Mouse (Mus musculus): ENCODE results near the gene Hexim1. TPM values are rescaled to one million over a fixed set of nuclear protein-coding genes. Genes with fewer than 3 reads are reported as not detected.

The Hexim1 gene
- total RNA-seq, 1 experiment, result 29.1 TPM

DNA sequence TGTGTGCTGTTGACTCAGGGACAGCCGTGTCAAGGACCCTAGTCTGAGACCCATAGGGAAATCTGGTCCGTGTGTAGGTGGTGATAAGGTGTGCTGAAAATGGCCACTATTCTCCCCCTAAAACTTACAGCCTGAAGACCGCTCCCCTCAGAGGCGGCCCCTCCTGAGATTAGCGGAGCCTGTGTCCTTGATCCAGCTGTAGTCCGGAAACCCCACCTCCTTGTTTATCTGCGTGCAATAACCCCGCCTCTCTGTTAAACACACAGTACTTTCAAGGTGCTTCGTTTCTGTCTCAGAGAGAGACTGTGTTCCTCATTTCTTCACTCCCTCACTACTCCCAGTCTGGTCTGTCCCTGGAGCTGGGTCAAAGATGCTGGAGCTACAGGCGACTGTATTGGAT lies 48.4 kb downstream of the Hexim1 start:
- peaks cover 0 to 6% of the 10 kb centered on the region in 2 experiments; a peak in 2 of 4 replicates for H3K4me1 ChIP-seq (ENCODE audit: control insufficient read depth in 2 of 2, insufficient read depth in 2 of 2, low read length in 2 of 2, poor library complexity in 1 of 2)
- no peak for DNase-seq (ENCODE audit: low read depth, low spot score)
- no peak overlapping the region; a peak in 1 of 4 replicates for H3K4me3 ChIP-seq (ENCODE audit: insufficient read depth in 1 of 2, low read depth in 1 of 2, low read length in 2 of 2, poor library complexity in 1 of 2, severe bottlenecking in 1 of 2)
- H3K9me3 ChIP-seq (ENCODE audit: control insufficient read depth, insufficient read depth, low read depth, low read length), result no peaks in the 10 kb centered on the region
- H3K9ac ChIP-seq (ENCODE audit: insufficient read depth, low read depth, low read length, poor library complexity, severe bottlenecking), result no peak overlapping the region
- no peak overlapping the region for H3K27ac ChIP-seq (ENCODE audit: insufficient read depth, low read depth, low read length, poor library complexity, severe bottlenecking)
- TF ChIP-seq CHD2 (IDR thresholded peaks at IDR 0.05; ENCODE audit: low read depth, low read length) (no peak), MAFK (IDR thresholded peaks at IDR 0.05; ENCODE audit: insufficient read depth, low read depth, low read length) (no peak), ZNF384 (IDR thresholded peaks at IDR 0.05; ENCODE audit: low read depth, low read length) (no peak), HCFC1 (IDR thresholded peaks at IDR 0.05; ENCODE audit: borderline replicate concordance, insufficient read depth, low read length) (no peak), ZC3H11A (IDR thresholded peaks at IDR 0.05; ENCODE audit: borderline replicate concordance, low read depth, low read length) (no peak)
- no peaks in the 10 kb centered on the region for H3K36me3 ChIP-seq (ENCODE audit: control insufficient read depth, insufficient read depth, low read length, poor library complexity, severe bottlenecking)
- in situ Hi-C loops (cut with MboI; ENCODE audit: low sequenced_read_pairs in 2 of 2, unreplicated experiment in 2 of 2), result no loop called here

DNA sequence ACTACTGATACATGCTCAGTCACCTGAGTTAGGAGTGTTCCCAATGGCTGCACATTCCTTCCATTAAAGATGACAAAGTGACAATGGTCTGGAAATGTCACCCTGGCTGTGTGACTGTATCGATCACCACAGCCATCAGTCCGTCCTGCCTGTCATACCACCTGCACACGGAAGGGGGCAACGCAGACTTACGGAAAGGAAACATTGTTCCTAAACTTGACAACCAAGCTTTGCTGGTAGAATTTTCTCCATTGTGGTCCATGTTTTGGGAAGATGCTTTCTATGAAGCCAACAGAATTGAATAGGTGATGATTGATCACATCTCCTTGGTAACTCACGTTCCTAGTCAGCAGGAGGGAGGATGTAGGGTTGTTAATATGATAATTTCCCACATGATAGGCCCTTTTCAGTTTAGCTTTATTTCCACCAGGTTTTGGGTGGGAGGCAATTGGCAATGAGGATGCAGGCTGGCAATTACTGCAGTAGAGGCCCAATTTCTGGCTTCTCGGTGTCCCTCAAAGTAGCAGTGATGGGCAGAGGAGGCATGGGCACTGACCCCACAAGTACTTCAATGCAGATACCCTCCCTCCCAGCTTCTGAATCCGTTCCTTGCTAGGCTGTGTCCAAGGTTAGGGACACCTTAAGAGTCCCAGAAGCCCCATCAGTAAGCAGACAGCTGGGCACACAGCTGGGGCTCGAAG lies 52.8 kb downstream of the Hexim1 start:
- Histone ChIP-seq H3K27ac (ENCODE audit: insufficient read depth, low read depth, low read length, poor library complexity, severe bottlenecking) (no peak overlapping the region), H3K4me3 (ENCODE audit: insufficient read depth in 1 of 2, low read depth in 1 of 2, low read length in 2 of 2, poor library complexity in 1 of 2, severe bottlenecking in 1 of 2) (no peak overlapping the region), H3K9me3 (ENCODE audit: control insufficient read depth, insufficient read depth, low read depth, low read length) (no peaks in the 10 kb centered on the region), H3K9ac (ENCODE audit: insufficient read depth, low read depth, low read length, poor library complexity, severe bottlenecking) (no peak overlapping the region), H3K36me3 (ENCODE audit: control insufficient read depth, insufficient read depth, low read length, poor library complexity, severe bottlenecking) (no peaks in the 10 kb centered on the region), H3K4me1 (ENCODE audit: control insufficient read depth in 2 of 2, insufficient read depth in 2 of 2, low read length in 2 of 2, poor library complexity in 1 of 2) (peaks cover 4 to 7% of the 10 kb centered on the region in 2 experiments; a peak in 3 of 4 replicates)
- in situ Hi-C loops (cut with MboI; ENCODE audit: low sequenced_read_pairs in 2 of 2, unreplicated experiment in 2 of 2), result no loop called here
- TF ChIP-seq MAFK (IDR thresholded peaks at IDR 0.05; ENCODE audit: insufficient read depth, low read depth, low read length) (no peak), ZNF384 (IDR thresholded peaks at IDR 0.05; ENCODE audit: low read depth, low read length) (no peak), ZC3H11A (IDR thresholded peaks at IDR 0.05; ENCODE audit: borderline replicate concordance, low read depth, low read length) (peak; percentile 78; the same call in 1 of the 2 replicates), HCFC1 (IDR thresholded peaks at IDR 0.05; ENCODE audit: borderline replicate concordance, insufficient read depth, low read length) (no peak), CHD2 (IDR thresholded peaks at IDR 0.05; ENCODE audit: low read depth, low read length) (no peak)
- peak; percentile 49 for DNase-seq (ENCODE audit: low read depth, low spot score)

Other genes starting within 250 kb of the Hexim1 start
- 161 and 198 TPM in 2 replicates for gene Eftud2, start 235.2 kb upstream of the Hexim1 start, total RNA-seq (2012; rRNA removed)
- 0.48 and 1.1 TPM in 2 replicates for gene Ccdc103, start 235.0 kb upstream of the Hexim1 start, total RNA-seq (2012; rRNA removed)
- gene Fam187a, start 231.1 kb upstream of the Hexim1 start, total RNA-seq (2012; rRNA removed), result not detected in 2 replicates
- gene Gfap, start 215.3 kb upstream of the Hexim1 start, total RNA-seq (2012; rRNA removed), result 0.36 and 0.42 TPM in 2 replicates
- 38.4 and 51.0 TPM in 2 replicates for gene Kif18b, start 191.1 kb upstream of the Hexim1 start, total RNA-seq (2012; rRNA removed)
- gene C1ql1, start 169.5 kb upstream of the Hexim1 start, total RNA-seq (2012; rRNA removed), result 3.3 and 3.7 TPM in 2 replicates
- 57.1 and 61.0 TPM in 2 replicates for gene Nmt1, start 88.0 kb upstream of the Hexim1 start, total RNA-seq (2012; rRNA removed)
- gene Dcakd, start 87.9 kb upstream of the Hexim1 start, total RNA-seq (2012; rRNA removed), result 32.1 and 43.7 TPM in 2 replicates
- gene Plcd3, start 14.6 kb upstream of the Hexim1 start, total RNA-seq (2012; rRNA removed), result 8.0 and 13.2 TPM in 2 replicates
- 14.0 and 19.7 TPM in 2 replicates for gene Acbd4, start 14.5 kb upstream of the Hexim1 start, total RNA-seq (2012; rRNA removed)
- gene Hexim2, start 16.2 kb downstream of the Hexim1 start, total RNA-seq (2012; rRNA removed), result 8.5 and 9.7 TPM in 2 replicates
- gene Fmnl1, start 54.9 kb downstream of the Hexim1 start, total RNA-seq (2012; rRNA removed), result 0.94 and 1.9 TPM in 2 replicates
- 0.26 TPM in 1 of 2 replicates, not detected in the other for gene 1700023F06Rik, start 92.3 kb downstream of the Hexim1 start, total RNA-seq (2012; rRNA removed)
- not detected in 2 replicates for gene Spata32, start 102.2 kb downstream of the Hexim1 start, total RNA-seq (2012; rRNA removed)
- 4.5 and 5.3 TPM in 2 replicates for gene Map3k14, start 151.2 kb downstream of the Hexim1 start, total RNA-seq (2012; rRNA removed)
- 7.8 and 8.2 TPM in 2 replicates for gene Arhgap27, start 247.5 kb downstream of the Hexim1 start, total RNA-seq (2012; rRNA removed)